Mouse (Mus musculus) right cerebral cortex, postnatal 10 days (tissue): ENCODE measurements at regions not wholly inside any gene's neighbourhood (a gene's known extent, or its start where the extent isn't known, plus 50 kb on each side); places are given as distances from the start of the nearest gene placed in this dataset.

Experiments
- DNase-seq, 2 experiments: peaks; one replicate each; pipeline ENCODE4 v3.0.0; 2021; ENCODE audit warnings: low spot score in 2 of 2

GRCm38 (mm10) chr8:100515896-100516295 is 1099.6 kb upstream of the Cdh8 start:
- peak; percentile 31 to 52 for DNase-seq

- DNase-seq = no peak
Measured at GRCm38 (mm10) chr8:100515152-100515551, 1098.9 kb upstream of the Cdh8 start.

GRCm38 (mm10) chr8:100506478-100506877 is 1090.2 kb upstream of the Cdh8 start:
- DNase-seq = no peak

GRCm38 (mm10) chr8:100500342-100500712 is 1084.1 kb upstream of the Cdh8 start:
- no peak for DNase-seq

- DNase-seq = no peak
Measured at GRCm38 (mm10) chr8:100499614-100500341, 1083.5 kb upstream of the Cdh8 start.

- DNase-seq = no peak
Measured at GRCm38 (mm10) chr8:100494445-100494844, 1078.2 kb upstream of the Cdh8 start.

- DNase-seq = peak; percentile 19 to 26
Measured at GRCm38 (mm10) chr8:100475950-100476349, 1059.7 kb upstream of the Cdh8 start.

- no peak for DNase-seq
Measured at GRCm38 (mm10) chr8:100451231-100451630, 1035.0 kb upstream of the Cdh8 start.

- no peak for DNase-seq
Measured at GRCm38 (mm10) chr8:100450380-100450936, 1034.2 kb upstream of the Cdh8 start.

GRCm38 (mm10) chr8:100446677-100447350 is 1030.5 kb upstream of the Cdh8 start:
- DNase-seq = peak in 1 of 2 experiments; percentile 21
